Mouse (Mus musculus): ENCODE data around the gene Rasa3.

DNA sequence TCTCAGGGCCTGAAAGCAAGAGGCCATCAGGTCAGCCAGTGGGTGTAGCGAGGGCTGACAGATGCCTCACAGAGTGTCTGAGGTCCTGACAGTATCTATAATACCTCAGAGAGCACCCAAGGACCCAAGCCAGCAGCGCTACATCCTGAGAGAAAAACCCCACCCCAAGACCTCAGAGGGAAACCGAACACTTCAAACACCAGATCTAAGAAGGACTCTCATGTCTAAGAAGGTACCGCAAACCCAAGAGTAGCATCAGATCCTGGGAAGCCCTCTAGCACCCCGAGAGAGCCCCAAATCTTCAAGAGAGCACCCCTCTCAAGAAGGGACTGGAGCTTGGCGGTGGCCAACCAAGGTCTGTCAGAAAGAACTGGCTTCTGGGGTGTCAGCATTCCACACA lies 68.5 kb downstream of the Rasa3 start:
- no peak for TF ChIP-seq CTCF (conservative IDR thresholded peaks at IDR 0.05; ENCODE audit: low read length)
- TF ChIP-seq POU5F1 (IDR thresholded peaks at IDR 0.05; ENCODE audit: borderline replicate concordance, low read length): no peak
- no peak for TF ChIP-seq NANOG (IDR thresholded peaks at IDR 0.05; ENCODE audit: borderline replicate concordance, low read length)
